Mouse (Mus musculus): Measurements from ENCODE around the gene Polr3f. TPM values are rescaled to one million over a fixed set of nuclear protein-coding genes. Genes with fewer than 3 reads are reported as not detected.

The Polr3f gene
- polyA plus RNA-seq, 1 experiment, result 7.3 TPM

DNA sequence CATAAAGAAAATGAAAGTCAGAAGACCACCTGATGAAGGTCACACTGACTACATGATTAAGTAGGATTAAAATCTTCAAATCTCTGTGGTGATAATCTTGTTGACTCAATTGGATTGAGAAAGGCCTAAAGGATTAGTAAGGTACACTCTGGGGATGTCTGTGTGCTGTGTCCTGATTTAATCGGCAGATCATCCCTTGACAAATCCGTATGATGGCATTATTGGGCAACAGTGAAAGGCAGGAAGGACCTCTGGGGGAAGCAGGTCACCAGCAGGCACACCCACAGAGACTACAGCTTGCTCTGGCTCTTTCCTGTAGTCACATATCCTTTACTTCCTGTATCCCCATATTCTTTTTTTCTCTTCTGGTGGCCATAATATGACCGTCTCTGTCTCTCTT is 7.7 kb upstream of the Polr3f start:
- no peaks in the 10 kb centered on the region for H3K4me1 ChIP-seq (ENCODE audit: control insufficient read depth, insufficient read depth, low read length)
- no peak overlapping the region for H3K4me3 ChIP-seq (replicated peaks; ENCODE audit: control insufficient read depth, low read depth, low read length)
- H3K27ac ChIP-seq (ENCODE audit: control insufficient read depth, insufficient read depth, low read depth, low read length, poor library complexity), result no peak overlapping the region
- TF ChIP-seq POLR2A (IDR thresholded peaks at IDR 0.05; ENCODE audit: borderline replicate concordance, control insufficient read depth, low read depth, low read length), result no peak
- no peak for TF ChIP-seq CTCF (IDR thresholded peaks at IDR 0.05; ENCODE audit: control insufficient read depth, insufficient read depth, low read length)
- WGBS, result 66% methylated on average over 3 of the region's 3 CpGs

DNA sequence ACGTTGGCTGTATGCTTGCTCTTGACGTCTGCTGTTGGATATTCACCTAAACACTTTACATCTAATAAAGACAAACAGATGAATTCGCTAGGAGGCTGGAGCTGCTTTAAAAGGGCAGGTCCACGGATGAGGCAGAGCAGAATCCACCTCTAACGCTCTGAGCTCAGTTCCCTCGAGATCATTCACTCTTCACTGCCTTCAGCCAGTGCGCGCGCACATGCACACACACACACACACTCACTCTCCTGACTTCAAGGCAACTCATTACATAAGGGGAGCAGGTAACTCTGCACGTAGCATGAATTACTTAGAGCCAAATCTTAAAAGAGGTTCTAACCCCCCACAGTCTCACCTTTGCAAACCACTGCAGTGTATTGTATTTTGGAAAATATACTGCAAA is 1.7 kb upstream of the Polr3f start:
- H3K4me3 ChIP-seq (replicated peaks; ENCODE audit: control insufficient read depth, low read depth, low read length), result no peak overlapping the region

DNA sequence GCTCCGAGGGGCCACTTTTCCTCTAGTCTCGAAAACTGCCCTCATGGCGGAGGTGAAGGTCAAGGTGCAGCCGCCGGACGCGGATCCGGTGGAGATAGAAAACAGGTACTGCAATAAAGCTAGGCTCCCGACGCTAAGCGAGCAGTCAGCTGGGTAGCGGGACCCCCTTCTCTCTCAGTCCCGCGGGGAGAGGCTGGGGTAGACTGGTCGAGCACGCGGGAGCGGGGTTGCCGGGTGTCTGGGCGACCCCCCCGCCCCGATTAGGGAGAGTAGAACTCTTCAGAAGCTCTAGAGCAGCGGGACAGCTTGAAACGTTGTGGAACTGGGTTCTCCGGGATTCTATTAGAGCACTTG is 280 bp downstream of the Polr3f start:
- 0% methylated on average over 25 of the region's 25 CpGs for WGBS
- TF ChIP-seq POLR2A (IDR thresholded peaks at IDR 0.05; ENCODE audit: borderline replicate concordance, control insufficient read depth, low read depth, low read length) (no peak), CTCF (IDR thresholded peaks at IDR 0.05; ENCODE audit: control insufficient read depth, insufficient read depth, low read length) (no peak)
- Histone ChIP-seq H3K27ac (ENCODE audit: control insufficient read depth, insufficient read depth, low read depth, low read length, poor library complexity) (peak overlapping the region; percentile 78), H3K4me3 (replicated peaks; ENCODE audit: control insufficient read depth, low read depth, low read length) (peak overlapping the region; percentile 69), H3K4me1 (ENCODE audit: control insufficient read depth, insufficient read depth, low read length) (peaks cover 2% of the 10 kb centered on the region; the same call in 1 of the 2 replicates)

More for the DNA sequence above, 1.7 kb upstream of the Polr3f start:
- 51% methylated on average over 10 of the region's 10 CpGs for WGBS
- TF ChIP-seq CTCF (IDR thresholded peaks at IDR 0.05; ENCODE audit: control insufficient read depth, insufficient read depth, low read length), result no peak
- TF ChIP-seq POLR2A (IDR thresholded peaks at IDR 0.05; ENCODE audit: borderline replicate concordance, control insufficient read depth, low read depth, low read length), result no peak
- peaks cover 2% of the 10 kb centered on the region; the same call in 1 of the 2 replicates for H3K4me1 ChIP-seq (ENCODE audit: control insufficient read depth, insufficient read depth, low read length)
- no peak overlapping the region for H3K27ac ChIP-seq (ENCODE audit: control insufficient read depth, insufficient read depth, low read depth, low read length, poor library complexity)

DNA sequence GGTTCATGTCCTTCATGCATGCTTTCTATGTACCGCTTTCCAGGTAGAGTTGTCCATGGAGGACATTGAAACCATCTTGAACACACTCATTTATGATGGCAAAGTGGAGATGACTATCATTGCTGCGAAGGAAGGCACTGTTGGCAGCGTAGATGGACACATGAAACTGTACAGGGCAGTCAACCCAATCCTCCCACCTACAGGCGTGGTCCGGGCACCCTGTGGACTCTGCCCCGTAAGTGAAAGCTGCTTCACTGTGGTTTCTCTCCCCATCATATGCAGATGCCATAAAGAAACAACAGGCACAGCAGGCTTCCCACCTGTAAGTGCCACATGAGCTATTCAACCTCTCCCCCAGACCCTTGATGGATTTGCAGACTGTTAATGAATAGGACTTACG is 9.6 kb downstream of the Polr3f start:
- H3K4me3 ChIP-seq (replicated peaks; ENCODE audit: control insufficient read depth, low read depth, low read length), result no peak overlapping the region
- 91% methylated on average over 7 of the region's 7 CpGs for whole genome bisulfite sequencing
- no peaks in the 10 kb centered on the region for H3K4me1 ChIP-seq (ENCODE audit: control insufficient read depth, insufficient read depth, low read length)
- H3K27ac ChIP-seq (ENCODE audit: control insufficient read depth, insufficient read depth, low read depth, low read length, poor library complexity), result no peak overlapping the region
- TF ChIP-seq POLR2A (IDR thresholded peaks at IDR 0.05; ENCODE audit: borderline replicate concordance, control insufficient read depth, low read depth, low read length) (no peak), CTCF (IDR thresholded peaks at IDR 0.05; ENCODE audit: control insufficient read depth, insufficient read depth, low read length) (no peak)

DNA sequence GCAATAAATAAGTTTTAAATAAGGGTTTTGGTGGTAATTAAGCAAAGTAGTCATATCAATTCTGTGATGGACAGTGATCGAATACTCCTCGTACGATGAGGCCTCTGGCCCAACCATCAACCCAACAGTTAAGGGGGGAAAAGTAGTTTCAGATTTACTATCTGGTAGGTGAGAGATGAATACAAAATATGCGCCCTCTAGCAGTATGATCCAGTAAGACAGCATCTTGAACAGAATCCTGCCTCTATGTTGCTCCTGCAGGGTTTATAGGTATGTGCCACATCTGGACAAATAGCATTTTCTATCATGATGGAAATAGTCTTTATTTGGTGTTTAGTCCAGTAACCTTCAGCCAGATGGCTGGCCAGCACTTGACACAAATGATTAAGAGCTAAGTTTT is 13.7 kb downstream of the Polr3f start:
- H3K4me3 ChIP-seq (replicated peaks; ENCODE audit: control insufficient read depth, low read depth, low read length), result no peak overlapping the region
- H3K4me1 ChIP-seq (ENCODE audit: control insufficient read depth, insufficient read depth, low read length), result no peaks in the 10 kb centered on the region
- TF ChIP-seq POLR2A (IDR thresholded peaks at IDR 0.05; ENCODE audit: borderline replicate concordance, control insufficient read depth, low read depth, low read length), result no peak
- no peak for TF ChIP-seq CTCF (IDR thresholded peaks at IDR 0.05; ENCODE audit: control insufficient read depth, insufficient read depth, low read length)
- no peak overlapping the region for H3K27ac ChIP-seq (ENCODE audit: control insufficient read depth, insufficient read depth, low read depth, low read length, poor library complexity)
- 87% methylated on average over 4 of the region's 4 CpGs for WGBS

DNA sequence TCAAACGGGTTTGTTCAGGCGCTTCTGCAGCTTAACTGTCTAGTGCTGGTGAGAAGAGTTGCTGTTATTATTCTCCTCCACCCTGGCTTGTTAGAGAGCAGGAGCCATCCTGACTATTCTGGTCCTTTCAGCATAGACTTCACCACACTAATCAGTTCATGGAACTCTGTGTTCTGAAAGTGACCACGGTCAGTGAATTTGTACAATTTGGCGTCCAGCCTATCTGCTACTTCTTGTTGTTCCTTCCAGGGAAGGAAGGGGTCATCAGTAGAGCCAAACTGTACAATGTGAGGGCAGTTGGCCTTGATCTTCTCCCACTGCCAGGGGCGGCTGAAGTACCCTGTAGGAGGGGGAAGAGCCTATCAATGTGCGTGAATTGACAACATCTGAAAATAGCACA is 16.2 kb downstream of the Polr3f start:
- TF ChIP-seq CTCF (IDR thresholded peaks at IDR 0.05; ENCODE audit: control insufficient read depth, insufficient read depth, low read length) (no peak), POLR2A (IDR thresholded peaks at IDR 0.05; ENCODE audit: borderline replicate concordance, control insufficient read depth, low read depth, low read length) (no peak)
- Histone ChIP-seq H3K4me1 (ENCODE audit: control insufficient read depth, insufficient read depth, low read length) (no peaks in the 10 kb centered on the region), H3K4me3 (replicated peaks; ENCODE audit: control insufficient read depth, low read depth, low read length) (no peak overlapping the region), H3K27ac (ENCODE audit: control insufficient read depth, insufficient read depth, low read depth, low read length, poor library complexity) (no peak overlapping the region)
- 81% methylated on average over 6 of the region's 6 CpGs for WGBS

DNA sequence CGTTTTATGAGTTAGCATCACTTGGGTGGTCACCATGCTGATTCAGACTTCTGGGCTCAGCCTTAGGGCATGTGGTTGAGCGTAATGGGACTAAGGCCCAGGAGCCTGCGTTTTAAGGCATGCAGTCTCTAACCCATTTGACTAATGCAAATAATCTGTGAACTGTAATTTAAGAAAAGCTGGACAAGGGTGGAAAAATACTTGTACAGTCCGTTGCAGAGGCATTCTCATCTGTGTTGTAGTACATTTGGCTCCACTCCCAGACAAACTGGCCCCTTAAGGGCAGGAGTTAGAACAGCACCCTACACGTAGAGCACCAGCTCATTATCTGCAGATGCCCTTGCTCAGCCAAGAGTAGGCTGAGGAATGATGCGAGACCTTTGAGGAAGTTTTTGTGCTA is 17.1 kb downstream of the Polr3f start:
- no peak overlapping the region for H3K27ac ChIP-seq (ENCODE audit: control insufficient read depth, insufficient read depth, low read depth, low read length, poor library complexity)
- 80% methylated on average over 6 of the region's 6 CpGs for WGBS
- TF ChIP-seq CTCF (IDR thresholded peaks at IDR 0.05; ENCODE audit: control insufficient read depth, insufficient read depth, low read length), result no peak
- TF ChIP-seq POLR2A (IDR thresholded peaks at IDR 0.05; ENCODE audit: borderline replicate concordance, control insufficient read depth, low read depth, low read length), result no peak
- H3K4me3 ChIP-seq (replicated peaks; ENCODE audit: control insufficient read depth, low read depth, low read length), result no peak overlapping the region
- no peaks in the 10 kb centered on the region for H3K4me1 ChIP-seq (ENCODE audit: control insufficient read depth, insufficient read depth, low read length)

DNA sequence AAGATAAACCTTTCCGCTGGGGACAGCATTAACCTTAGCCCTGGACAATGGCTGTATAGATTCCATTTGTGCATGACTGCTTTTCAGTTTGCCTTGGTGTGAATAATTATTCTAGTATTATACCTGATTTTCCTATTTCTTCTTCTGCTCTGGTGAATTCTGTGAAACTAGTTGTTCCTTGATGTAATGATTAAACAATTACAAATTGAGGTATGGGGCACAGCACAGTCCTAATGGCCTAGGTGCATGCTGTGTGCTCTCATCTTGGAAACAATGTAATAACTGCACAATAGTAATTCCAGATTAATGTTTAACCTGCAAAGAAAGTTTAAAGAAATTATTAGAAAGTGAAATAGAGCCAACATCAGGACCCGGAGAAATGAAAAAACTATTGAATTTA is 17.5 kb downstream of the Polr3f start:
- Histone ChIP-seq H3K4me3 (replicated peaks; ENCODE audit: control insufficient read depth, low read depth, low read length) (no peak overlapping the region), H3K4me1 (ENCODE audit: control insufficient read depth, insufficient read depth, low read length) (no peaks in the 10 kb centered on the region), H3K27ac (ENCODE audit: control insufficient read depth, insufficient read depth, low read depth, low read length, poor library complexity) (no peak overlapping the region)
- WGBS, result 92% methylated on average over 2 of the region's 2 CpGs
- no peak for TF ChIP-seq CTCF (IDR thresholded peaks at IDR 0.05; ENCODE audit: control insufficient read depth, insufficient read depth, low read length)
- no peak for TF ChIP-seq POLR2A (IDR thresholded peaks at IDR 0.05; ENCODE audit: borderline replicate concordance, control insufficient read depth, low read depth, low read length)

DNA sequence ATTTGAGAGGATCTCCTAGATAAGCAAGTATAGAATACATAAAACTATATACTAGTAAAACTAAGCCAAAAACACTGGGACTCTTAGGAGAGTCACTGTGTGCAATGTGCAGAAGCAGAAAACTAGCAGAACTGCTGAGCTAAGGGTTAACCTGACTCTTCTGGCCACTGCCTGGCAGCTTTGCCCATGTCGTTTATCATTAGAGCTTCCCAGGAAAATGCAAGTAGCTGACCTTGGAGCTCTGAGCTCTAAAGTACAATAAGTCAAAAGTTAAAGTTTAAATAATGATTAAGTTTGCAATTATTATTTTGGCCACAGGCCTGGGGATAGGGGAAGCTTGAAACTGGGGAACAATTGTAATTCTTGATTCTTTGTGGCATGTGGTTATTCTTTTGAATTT is 18.0 kb downstream of the Polr3f start:
- Histone ChIP-seq H3K4me3 (replicated peaks; ENCODE audit: control insufficient read depth, low read depth, low read length) (no peak overlapping the region), H3K4me1 (ENCODE audit: control insufficient read depth, insufficient read depth, low read length) (no peaks in the 10 kb centered on the region), H3K27ac (ENCODE audit: control insufficient read depth, insufficient read depth, low read depth, low read length, poor library complexity) (no peak overlapping the region)
- WGBS, result 71% methylated on average over 1 of the region's 1 CpGs
- no peak for TF ChIP-seq POLR2A (IDR thresholded peaks at IDR 0.05; ENCODE audit: borderline replicate concordance, control insufficient read depth, low read depth, low read length)
- TF ChIP-seq CTCF (IDR thresholded peaks at IDR 0.05; ENCODE audit: control insufficient read depth, insufficient read depth, low read length), result no peak

Data from bone marrow, adult 2 months (tissue).